Mouse (Mus musculus) urinary bladder, postnatal 25 days (tissue): Measurements from ENCODE around the gene Slc2a12.

Experiments used
- DNase-seq: peaks from one replicate; pipeline ENCODE4 v3.0.0; 2022; ENCODE audit warnings: low spot score

The Slc2a12 gene

GRCm38 (mm10) chr10:22644853-22645491 lies at the start of gene Slc2a12:
Gene Slc2a12, plus strand, starts transcription at chr10:22645011.
- DNase-seq: peak; percentile 44

- no peak for DNase-seq
Measured at GRCm38 (mm10) chr10:22598908-22599480, 45.8 kb upstream of the Slc2a12 start.

GRCm38 (mm10) chr10:22601046-22601445 lies 43.8 kb upstream of the Slc2a12 start:
- DNase-seq: no peak

- no peak for DNase-seq
Measured at GRCm38 (mm10) chr10:22604801-22605200, 40.0 kb upstream of the Slc2a12 start.

GRCm38 (mm10) chr10:22608273-22608672 lies 36.5 kb upstream of the Slc2a12 start:
- no peak for DNase-seq

- DNase-seq: no peak
Measured at GRCm38 (mm10) chr10:22608799-22609357, 35.9 kb upstream of the Slc2a12 start.

GRCm38 (mm10) chr10:22613301-22613700 lies 31.5 kb upstream of the Slc2a12 start:
- DNase-seq: no peak

- DNase-seq: no peak
Measured at GRCm38 (mm10) chr10:22614554-22614953, 30.3 kb upstream of the Slc2a12 start.

GRCm38 (mm10) chr10:22615309-22615708 lies 29.5 kb upstream of the Slc2a12 start:
- no peak for DNase-seq

- DNase-seq: no peak
Measured at GRCm38 (mm10) chr10:22618842-22619241, 26.0 kb upstream of the Slc2a12 start.

GRCm38 (mm10) chr10:22628832-22629231 lies 16.0 kb upstream of the Slc2a12 start:
- no peak for DNase-seq

GRCm38 (mm10) chr10:22631103-22631502 lies 13.7 kb upstream of the Slc2a12 start:
- DNase-seq: no peak

- no peak for DNase-seq
Measured at GRCm38 (mm10) chr10:22631528-22631927, 13.3 kb upstream of the Slc2a12 start.

GRCm38 (mm10) chr10:22631956-22632355 lies 12.9 kb upstream of the Slc2a12 start:
- DNase-seq: no peak

- no peak for DNase-seq
Measured at GRCm38 (mm10) chr10:22633406-22634306, 11.2 kb upstream of the Slc2a12 start.

- no peak for DNase-seq
Measured at GRCm38 (mm10) chr10:22637241-22637640, 7.6 kb upstream of the Slc2a12 start.

- DNase-seq: no peak
Measured at GRCm38 (mm10) chr10:22644171-22644570, 640 bp upstream of the Slc2a12 start.

- no peak for DNase-seq
Measured at GRCm38 (mm10) chr10:22648702-22649101, 3.9 kb downstream of the Slc2a12 start.

- DNase-seq: no peak
Measured at GRCm38 (mm10) chr10:22653820-22654219, 9.0 kb downstream of the Slc2a12 start.

GRCm38 (mm10) chr10:22658534-22659385 lies 13.9 kb downstream of the Slc2a12 start:
- no peak for DNase-seq

GRCm38 (mm10) chr10:22659386-22659725 lies 14.5 kb downstream of the Slc2a12 start:
- DNase-seq: no peak
